Mouse (Mus musculus) adrenal gland, adult 2 months (tissue): ENCODE measurements around the gene Tpm1. TPM values are rescaled to one million over a fixed set of nuclear protein-coding genes. Genes with fewer than 3 reads are reported as not detected.
A peak's percentile ranks its signal among the peaks of the same experiment; 100 is the strongest.

Source experiments
- DNase-seq: peaks from one replicate; pipeline ENCODE4 v3.0.0; 2021
- polyA plus RNA-seq: library from polyadenylated mRNA; depleted of rRNA; stranded (reverse); fragments of >200 nt; gene quantifications from 2 replicates; pipeline ENCODE4 v1.2.3, GENCODE M21; 2012; rRNA removed
- total RNA-seq, 2 experiments: library from RNA; stranded (reverse); gene quantifications; 2 replicates each; pipeline ENCODE4 v1.2.3; 2021

Gene Tpm1
- total and polyA plus RNA-seq, 3 experiments = 30.7 to 271 (median 144) TPM

DNA sequence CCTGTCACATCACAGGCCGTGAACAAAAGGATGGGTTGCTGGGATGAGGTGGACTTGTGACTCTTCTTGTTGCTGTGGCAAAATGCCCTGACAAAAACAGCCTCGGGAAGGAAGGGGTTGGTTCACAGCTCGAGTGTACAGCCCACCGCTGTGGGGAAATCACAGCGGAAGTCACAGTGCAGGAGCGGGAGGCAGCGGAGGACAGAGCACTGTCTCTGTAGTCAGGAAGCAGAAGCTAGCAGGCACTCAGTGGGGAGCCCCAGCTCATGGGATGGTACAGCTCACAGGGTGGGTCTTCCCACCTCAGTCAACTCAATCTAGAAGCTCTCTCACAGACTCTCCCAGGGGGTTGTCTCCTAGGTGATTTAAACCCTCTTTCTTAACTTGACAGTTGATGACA is 63.8 kb downstream of the Tpm1 start:
- no peak for DNase-seq

DNA sequence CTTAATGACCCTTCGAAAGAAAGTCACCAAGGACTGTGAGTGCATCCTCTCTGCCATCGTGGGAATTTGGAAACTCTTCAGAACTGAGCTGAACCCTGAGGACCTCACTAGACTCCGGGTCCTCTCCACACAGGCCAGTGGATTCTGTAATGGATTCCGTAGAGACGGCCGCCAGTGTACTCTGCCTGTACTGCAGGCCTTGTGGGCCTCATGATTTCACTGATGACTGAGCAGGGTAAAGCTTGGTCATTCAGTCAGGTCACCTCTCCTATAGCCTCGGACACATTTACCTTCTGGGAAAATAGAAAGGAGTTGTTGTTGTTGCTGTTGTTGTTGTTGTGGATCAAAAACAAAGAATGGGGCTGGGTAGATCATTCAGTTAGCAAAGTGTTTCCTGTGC is 67.1 kb downstream of the Tpm1 start:
- no peak for DNase-seq

DNA sequence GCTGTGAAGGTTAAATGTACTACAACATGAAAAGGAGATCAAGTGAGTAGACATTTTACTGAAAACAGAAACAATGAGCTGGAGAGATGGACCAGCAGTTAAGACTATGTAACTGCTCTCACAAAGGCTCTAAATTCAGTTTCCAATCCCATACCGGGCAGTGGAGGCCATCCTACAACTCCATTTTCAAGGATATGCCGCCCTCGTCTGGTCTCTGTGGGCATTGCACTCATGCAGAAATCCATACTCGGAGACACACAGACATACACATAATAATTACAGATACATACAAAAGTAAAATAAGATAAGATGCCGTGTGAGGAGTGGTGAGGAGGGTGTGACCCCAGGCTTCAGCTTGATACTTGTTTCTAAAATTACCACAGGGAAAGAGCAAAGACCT is 68.7 kb downstream of the Tpm1 start:
- DNase-seq = peak; percentile 58

DNA sequence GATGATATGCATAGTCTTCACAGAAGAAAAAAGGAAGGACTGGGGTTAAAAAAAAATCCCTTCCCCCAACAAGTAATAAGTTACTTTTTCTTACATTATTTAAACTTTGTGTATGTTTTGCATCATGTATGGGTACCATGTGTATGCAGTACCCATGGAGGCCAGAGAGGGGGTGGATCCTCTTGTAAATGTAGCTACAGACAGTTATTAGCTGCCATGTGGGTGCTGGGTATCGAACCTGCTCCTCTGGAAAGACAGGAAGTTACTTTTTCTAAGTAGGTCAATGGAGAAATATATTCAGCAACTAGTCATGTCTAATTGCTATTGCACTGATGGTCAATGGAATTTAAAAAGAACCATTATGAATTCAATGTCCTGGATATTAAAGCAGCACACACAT is 70.7 kb downstream of the Tpm1 start:
- DNase-seq = no peak

DNA sequence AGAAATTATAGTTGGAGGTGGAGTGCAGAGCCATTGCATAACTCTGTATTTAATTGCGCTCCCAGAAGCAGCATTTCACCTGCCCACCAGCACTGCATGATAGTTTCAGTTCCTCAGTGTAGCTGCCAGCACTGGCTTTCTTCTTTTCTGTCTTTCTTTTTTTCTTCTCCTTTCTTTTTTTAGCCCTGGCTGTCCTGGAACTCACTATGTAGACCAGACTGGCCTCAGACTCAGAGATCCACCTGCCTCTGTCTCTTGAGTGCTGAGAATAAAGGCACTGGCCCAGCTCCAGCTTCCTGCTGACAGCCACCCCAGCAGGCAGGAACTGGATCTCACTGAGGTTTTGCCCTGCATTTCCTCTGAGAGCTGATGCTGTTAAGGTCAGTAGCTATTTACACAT is 71.2 kb downstream of the Tpm1 start:
- peak; percentile 18 for DNase-seq

DNA sequence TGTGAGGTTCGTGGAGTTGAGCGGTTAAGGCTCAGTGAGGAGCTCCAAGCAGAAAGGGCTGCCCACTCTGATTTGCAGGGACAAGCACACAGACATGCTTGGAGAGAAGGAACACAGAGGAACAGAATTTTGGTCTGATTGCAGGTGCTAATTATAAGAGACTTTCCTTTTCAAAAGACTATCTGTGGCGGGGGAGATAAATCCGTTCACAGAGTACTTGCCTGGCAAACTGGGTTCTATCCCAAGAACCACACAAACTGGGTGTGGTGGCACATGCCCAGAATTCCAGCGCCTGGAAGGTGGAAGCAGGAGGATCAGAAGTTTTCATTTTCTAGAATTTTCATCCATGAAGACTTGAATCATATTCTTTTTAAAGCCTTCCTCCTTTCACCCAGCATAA is 72.1 kb downstream of the Tpm1 start:
- DNase-seq = no peak

DNA sequence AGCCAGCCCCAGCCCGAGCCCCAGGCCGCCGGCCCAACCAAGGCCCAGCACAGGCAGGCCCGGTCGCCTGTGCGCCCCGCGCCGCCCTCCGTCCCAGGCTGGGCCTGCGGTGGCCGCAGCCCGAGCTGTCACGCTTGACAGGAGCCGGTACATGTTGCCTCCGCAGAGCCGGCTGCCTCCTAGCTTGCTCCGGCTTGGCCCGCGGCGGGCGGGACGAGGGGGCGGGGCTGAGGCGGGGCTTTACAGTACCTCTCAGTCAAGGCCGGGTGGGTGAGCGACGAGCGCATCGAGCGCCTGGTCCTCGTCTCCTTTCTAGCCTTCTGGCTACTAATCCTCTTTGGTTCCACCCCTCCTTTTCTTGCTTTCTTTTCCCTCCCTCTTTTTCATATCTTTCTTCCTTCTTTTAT is 74.0 kb downstream of the Tpm1 start, which contains the start of gene Lactb:
Lactb (minus strand) TSS at position 246 of the 407 bp plus-strand sequence.
- peak; percentile 97 for DNase-seq

DNA sequence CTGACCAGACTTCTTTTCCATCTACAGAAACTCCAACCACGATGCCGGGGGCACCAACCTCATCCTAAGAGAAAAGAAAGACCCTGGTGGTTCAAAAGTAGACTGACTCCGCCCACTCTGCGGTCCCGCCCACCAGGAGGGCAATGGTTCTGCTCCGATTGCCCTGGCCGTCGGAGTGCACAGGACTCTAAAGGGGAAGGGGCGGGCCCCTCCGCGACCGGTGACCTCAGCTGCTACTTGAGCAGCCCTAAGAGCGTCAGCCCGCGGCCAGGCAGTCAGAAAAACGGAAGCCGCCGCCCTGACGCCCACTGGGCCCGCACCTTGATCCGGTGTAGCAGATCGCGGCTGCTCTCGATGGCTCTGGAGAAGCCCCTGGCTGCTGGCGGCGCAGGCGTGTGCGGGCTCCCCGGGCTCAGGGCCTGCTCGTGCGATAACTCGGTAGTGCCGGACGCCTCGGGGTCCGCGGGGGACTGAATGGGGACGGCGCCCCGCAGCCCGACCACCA is 74.4 kb downstream of the Tpm1 start:
- DNase-seq = peak; percentile 83

Other genes starting within 250 kb of the Tpm1 start
- gene Aph1c, start 214.7 kb downstream of the Tpm1 start, total RNA-seq = 1 to 10 TPM; 4.2 to 4.3 TPM
- gene Aph1c, start 214.7 kb downstream of the Tpm1 start, polyA plus RNA-seq = 1.4 and 1.6 TPM in 2 replicates
- 10 to 100 TPM; 14.6 to 19.4 TPM for gene Rab8b, start 129.7 kb downstream of the Tpm1 start, total RNA-seq
- gene Rab8b, start 129.7 kb downstream of the Tpm1 start, polyA plus RNA-seq = 3.2 and 3.9 TPM in 2 replicates
- 100 to 1,000 TPM; 252 to 306 TPM for gene Rps27l, start 103.3 kb downstream of the Tpm1 start, total RNA-seq
- 3.9 and 6.2 TPM in 2 replicates for gene Rps27l, start 103.3 kb downstream of the Tpm1 start, polyA plus RNA-seq
- gene Lactb, start 73.9 kb downstream of the Tpm1 start, total RNA-seq = 10 to 100 TPM; 15.7 to 19.1 TPM
- 23.6 and 32.2 TPM in 2 replicates for gene Lactb, start 73.9 kb downstream of the Tpm1 start, polyA plus RNA-seq